Mouse (Mus musculus) brain, embryonic 14.5 days (tissue): ENCODE measurements around the gene Ap2m1.

ENCODE experiments used
- CTCF ChIP-seq: fragments of 200-500 bp; IDR thresholded peaks from 2 replicates; pipeline ENCODE4 v1.5.1; 2012; ENCODE audit warnings: inconsistent platforms, mild to moderate bottlenecking, moderate library complexity, borderline replicate concordance; ENCODE audit not compliant: insufficient read depth, insufficient read length; ENCODE audit errors: extremely low read depth
- POLR2A ChIP-seq: fragments of 200-500 bp; IDR thresholded peaks from 2 replicates; pipeline ENCODE4 v1.6.1; 2012; ENCODE audit warnings: mild to moderate bottlenecking, inconsistent platforms, borderline replicate concordance; ENCODE audit not compliant: poor library complexity, insufficient read depth, insufficient read length, severe bottlenecking; ENCODE audit errors: extremely low read depth

DNA sequence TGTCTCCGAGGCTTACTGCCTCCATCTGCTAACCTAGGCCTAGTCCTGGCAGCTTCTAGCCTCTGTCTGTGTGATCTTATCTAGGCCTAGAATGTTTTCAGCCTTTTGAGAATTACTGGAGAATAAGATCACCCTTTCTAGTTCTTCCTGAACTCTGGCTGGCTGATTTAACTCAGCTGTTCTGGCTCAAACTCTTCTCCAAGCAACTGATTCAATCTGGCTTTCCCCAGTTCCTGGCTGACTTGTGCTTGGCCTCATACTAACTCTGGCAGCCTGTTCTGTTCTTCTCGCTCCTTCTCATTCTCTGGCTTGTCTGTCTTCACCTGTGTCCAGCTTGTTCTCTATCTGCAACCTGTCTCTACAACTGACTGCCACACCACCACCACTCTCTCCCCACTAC, 44.0 kb upstream of the Ap2m1 start:
- TF ChIP-seq CTCF (no peak), POLR2A (no peak)
